Mouse (Mus musculus): ENCODE results near the gene Limd2.
"Not testable (repeated sequence)": the region's sequence is repeated elsewhere in the genome, so short reads cannot be mapped to it uniquely, and the experiment has no call there.

The Limd2 gene

DNA sequence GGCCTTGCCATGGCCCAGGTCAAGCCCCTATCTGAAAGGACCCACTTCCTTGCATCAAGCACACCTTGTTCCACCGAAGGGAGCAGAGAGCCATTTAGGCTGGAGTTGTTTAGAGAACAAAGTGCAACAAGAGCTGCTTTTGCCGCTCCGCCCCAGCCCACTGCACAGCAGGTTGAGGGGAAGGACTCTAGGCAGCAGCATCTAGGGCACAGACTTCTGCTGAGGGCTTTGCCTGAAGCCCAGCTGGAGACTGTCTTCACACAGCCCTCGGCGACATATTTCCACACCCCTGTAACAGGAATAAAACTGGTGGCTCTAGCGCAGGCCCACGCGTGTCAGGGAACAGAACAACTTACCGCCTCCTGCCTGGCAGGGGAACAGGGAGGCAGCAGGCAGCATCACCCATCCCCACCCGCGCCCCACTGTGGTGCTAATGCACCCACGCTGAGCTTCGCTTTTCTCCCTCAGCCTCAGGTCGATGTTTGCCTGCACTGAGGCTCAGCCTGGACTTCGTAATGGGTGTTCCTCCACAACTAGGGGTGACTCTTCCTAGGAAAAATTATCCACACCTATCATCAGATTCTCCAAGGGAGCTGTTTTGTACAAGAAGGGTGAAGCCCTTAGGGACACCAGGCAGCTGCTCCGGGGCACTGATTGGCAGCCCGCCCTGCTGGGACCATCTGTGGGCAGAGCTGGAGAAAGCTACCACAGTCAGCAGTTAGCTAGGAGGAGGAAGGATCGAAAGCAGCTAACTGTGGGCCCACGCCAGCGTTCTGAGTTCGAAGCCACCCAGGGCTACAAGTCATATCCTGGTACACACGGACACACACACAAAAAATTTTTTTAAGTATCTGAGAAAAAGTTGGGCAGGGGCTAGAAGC, at the start of gene Limd2, which contains the start of gene Gm10840:
Gene Limd2 (minus strand): TSS at position 20 of the 881 bp plus-strand sequence.
Gene Gm10840 (plus strand): TSS at position 10 of the 881 bp plus-strand sequence.
- peak; percentile 87 for DNase-seq (ENCODE audit: low spot score)

DNA sequence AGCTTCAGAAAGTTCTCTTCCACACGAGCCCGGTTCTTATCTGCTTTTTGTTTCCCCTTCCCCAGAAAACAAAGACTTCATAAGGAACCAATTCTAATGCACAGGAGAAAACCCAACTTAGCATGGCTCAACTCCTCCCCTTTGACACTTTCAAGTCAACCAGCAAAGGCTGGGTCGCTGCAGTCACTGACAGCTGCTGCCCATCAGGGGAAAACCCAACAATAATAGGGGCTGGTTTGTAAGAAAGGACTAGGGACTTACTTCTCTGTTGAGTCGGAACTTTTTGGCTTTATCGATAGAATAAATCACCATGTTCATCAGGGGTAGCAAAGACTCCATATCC, 41.4 kb upstream of the Limd2 start, which contains the start of gene Strada:
Gene Strada (minus strand): TSS at position 46 of the 343 bp plus-strand sequence.
- no peak for DNase-seq (ENCODE audit: low spot score)

DNA sequence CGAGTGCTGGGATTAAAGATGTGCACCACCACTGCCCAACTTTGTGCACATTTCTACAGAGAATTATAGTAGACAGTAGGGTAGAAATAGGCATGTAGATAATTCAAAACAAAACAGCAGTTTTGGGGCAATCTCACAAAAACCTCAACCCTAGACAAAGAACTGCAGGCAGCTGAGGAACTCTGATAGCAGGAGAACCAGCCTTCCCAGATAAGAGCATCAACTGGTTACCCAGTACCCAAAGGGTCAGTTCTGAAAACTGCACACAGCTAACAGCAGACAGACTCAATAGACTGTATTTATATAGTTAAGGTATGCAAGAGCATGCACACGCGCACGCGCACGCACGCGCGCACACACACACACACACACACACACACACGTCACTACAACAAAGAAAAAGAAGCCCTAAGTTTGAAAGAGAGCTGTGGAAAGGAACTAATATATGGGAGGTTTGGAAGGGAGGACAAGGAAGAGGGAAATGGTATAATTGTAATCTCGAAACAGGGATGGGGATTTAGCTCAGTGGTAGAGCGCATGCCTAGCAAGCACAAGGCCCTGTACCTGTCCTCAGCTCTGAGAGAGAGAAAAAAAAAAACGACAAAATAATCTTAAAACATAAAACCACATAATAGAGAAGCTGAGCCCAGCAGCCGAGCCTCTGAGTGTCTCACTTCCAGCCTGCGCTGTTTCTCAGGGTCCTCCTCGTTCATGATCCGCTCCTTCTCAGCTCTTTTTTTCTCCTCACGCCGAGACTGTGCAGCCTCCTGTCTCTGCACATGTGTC, 40.9 kb upstream of the Limd2 start:
- DNase-seq (ENCODE audit: low spot score): no peak

DNA sequence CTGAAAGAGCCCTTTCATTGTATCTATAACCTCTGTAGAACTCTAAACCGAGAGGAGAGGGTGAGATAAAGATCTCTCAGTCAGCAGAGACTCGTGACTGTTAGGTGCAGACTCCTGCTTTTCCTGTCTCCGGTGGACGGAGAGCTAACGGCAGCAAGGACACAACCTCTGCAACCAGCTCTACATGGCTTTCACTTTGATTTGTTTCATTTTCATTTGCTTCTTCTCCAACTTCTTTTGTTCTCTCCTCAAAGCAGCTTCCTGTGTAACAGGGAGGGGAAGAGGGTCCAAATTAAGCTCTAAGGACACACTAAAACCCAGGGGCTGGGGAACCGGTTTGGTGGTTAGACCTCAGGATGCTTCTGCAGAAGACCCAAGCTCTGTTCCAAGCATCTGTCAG, 40.1 kb upstream of the Limd2 start:
- no peak for DNase-seq (ENCODE audit: low spot score)

DNA sequence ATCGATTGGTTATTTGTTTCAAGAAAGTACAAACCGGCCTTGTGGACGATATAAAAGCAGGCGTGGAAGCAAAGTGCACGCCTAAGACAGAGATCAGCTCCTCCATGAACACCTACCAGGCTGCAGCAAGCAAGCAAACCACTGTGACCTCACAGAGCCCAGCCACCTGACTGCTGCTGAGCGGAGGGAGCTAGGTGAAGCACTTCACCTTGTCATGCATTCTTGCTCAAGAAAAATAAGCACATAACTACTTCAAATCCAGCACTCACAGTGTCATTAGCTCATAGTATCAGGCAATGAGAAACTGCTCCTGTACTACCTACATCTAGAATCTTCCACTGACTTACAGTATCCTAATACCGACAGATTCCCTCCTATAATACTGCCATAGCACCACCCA, 39.3 kb upstream of the Limd2 start:
- DNase-seq (ENCODE audit: low spot score): not testable (repeated sequence)

DNA sequence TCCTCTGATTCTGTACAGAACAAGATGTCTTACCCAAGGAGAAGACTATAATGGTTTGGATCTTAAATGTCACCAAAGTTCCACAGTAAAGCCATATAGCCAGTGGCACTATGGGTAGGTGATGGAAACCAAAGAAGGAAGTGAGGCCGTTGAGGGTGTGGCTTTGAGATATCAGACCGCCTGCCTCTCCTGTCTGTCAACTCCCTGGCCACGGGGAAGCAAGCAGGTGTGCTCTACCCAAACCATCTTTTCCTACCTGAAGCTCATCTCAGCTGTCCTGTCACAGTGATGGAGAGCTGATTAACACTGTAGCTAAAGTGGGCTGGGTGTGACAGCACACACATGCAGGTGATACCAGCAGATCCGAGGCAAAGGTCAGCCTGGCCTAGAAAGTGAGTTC, 37.6 kb upstream of the Limd2 start:
- no peak for DNase-seq (ENCODE audit: low spot score)

DNA sequence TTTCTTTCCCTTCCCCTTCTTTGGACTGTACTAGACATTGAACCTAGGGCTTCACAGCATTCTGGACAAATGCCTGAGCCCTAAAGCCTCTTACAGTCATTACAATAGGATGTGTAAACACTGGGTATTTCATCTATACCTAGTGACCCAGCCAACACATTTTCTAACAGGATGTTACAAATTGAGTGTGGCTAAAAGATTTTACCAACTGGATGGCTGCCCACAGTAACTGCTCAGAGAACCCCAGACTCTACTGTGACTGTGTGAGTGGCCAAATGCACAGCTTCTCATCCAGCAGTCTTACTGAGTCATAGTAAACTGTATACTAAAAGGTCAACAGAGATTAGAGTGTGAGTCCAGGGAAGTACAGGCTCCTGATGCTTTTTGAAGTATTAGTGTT, 34.7 kb upstream of the Limd2 start:
- no peak for DNase-seq (ENCODE audit: low spot score)

DNA sequence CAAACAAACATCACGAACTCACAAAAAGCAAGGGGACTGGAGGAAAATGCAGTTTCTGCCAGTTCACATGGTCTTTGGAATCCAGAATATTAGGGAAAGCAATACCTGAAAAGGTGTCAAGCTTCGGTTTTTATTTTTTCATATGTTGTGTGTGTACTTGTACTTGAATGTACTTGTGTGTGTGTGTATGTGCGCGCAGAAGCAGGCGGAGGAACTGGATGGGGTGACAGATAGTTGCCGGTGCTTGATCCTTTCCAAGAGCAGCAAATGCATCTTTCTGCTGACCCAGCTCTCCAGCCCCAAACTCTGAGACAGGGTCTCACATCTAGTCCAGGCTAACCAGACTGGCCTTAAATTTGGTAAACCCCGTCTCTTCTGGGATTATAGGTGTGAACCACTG, 34.2 kb upstream of the Limd2 start:
- no peak for DNase-seq (ENCODE audit: low spot score)

DNA sequence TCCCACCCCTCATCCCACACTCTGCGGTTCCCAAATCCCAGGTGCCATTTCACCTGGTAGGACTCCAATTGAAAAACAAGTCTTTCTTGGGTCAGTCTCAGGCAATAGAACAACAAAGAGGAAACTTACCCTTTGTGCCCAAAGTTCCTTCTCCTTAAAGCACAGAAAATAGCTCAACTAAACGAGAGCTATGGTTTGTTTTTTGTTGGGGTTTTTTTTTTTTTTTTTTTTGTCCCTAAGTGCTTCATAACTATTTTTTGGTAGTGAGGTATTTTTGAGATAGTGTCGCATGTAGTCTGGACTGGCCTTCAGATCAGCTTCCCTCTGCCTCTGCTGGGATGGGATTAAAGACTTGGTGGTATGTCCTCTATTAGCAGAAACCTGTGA, 33.5 kb upstream of the Limd2 start:
- no peak for DNase-seq (ENCODE audit: low spot score)

DNA sequence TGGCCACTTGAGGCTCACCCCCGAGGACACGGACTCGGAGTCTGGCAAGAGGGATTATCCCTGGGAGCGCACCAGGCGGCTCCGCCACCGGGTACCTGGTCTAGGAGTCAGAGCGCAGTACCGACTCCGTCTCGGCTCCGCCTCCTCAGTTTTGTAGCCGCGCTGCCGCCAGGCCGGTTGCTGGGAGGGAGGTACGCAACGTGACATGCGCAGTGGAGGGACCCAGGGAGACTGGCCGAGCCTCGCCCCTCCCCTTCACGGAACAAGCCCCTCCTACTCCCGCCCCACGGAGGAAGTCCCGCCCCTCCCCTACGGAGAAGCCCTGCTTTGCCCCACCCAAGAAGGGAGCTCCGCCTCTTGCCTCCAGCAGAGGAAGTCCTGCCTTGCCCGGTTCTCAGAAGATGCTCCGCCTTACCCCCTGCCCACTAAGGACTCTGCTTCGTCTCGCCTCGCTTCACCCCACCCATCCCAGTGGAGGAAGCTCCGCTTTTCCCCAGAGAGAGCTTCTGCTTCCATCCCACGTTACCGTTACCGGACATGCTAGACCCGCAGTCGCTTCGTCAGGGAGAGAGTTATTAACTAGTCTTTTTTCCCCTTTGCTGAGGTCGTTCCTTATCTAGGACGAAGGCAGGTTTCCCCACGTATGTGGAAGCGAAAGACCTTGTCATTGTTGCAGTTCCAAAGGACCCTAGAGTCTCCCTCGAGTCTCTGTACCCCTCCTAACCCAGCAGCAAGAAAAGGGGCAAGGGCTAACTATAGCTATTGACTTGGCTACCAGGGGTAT, 32.9 kb upstream of the Limd2 start:
- DNase-seq (ENCODE audit: low spot score): peak; percentile 92

DNA sequence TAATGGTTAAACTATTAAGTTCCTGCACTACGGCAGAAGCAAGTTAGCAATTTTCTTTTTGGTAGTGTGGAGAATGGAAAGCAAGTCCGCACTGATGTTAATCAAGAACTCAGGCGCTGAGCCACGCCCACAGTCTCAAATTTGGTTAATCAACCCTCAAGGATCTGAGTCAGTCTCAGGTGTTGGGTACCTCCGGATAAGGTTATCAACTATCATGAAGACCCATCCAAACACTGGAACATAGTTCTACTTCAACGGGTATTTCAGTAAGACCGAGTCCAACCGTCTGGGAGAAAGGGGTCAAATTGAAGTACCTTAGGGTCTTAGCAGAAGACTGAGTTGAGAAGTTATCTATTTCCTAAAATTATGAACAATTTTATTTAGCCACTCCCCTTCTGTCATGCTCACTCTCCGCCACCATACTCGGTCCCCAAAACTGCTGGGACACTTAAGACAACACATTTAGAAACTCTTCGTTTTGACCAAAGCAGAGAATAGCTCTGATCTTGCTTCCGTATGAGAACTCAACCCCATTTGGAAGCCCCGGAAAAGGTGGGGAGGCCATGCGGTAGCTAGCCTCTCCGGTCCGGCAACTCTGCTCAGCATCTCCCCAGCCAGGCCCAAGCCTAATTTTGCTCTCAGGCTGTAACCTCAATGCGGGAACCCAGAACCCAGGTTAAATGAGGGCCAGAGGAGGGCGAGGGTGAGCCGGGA, 32.2 kb upstream of the Limd2 start:
- DNase-seq (ENCODE audit: low spot score): no peak

DNA sequence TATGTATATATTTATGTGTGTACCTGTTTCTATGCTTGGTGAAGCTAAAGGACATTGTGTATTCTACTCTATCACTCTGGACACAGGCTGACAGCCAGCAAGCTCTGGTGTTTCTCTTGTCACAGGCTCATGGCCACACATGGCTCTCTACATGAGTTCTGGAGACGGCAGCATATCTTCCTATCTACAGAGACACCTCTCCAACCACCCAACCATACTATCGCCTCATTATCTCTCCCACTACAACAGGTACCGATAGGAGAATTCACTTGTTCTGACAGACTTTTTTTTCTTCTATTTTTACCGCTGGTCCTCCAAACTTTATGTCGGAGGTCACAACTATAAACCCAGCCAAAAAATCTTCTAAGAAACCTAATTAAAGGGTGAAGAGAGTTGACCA, 31.6 kb upstream of the Limd2 start:
- DNase-seq (ENCODE audit: low spot score): no peak

DNA sequence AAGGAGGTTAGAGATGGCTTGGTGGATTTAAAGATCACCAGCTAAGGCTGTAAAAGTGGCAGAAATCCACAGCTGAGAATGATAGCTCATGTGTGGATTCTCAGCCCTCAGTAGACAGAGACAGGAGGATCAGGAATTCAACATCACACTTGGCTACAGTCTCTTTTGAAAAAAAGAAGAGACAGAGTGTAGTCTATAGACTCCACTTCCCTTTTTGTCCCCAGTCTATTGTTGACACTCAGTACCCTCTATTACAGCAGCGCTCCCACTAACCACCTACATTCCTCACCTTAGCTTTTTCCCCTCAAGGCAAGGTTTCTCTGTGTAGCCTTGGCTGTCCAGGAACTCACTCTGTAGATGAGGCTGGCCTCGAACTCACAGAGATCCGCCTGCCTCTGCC, 31.1 kb upstream of the Limd2 start:
- DNase-seq (ENCODE audit: low spot score): no peak

DNA sequence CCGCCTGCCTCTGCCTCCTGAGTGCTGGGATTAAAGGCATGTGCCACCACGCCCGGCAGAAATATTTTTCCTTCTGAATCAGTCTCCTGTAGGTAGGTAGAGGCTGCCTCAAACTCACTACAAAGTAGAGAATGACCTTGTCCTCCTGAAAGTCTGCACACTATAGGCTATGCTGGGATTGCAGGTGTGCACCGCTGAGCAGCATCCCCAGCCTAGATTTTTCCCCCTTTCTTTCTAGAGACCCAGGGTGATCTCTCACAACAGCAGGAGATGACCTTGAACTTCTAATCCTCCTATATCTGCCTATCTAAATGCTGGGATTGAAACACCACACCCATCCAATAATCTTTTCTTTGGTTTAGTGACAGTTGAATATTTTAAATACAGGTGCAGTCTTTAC, 26.7 kb upstream of the Limd2 start:
- DNase-seq (ENCODE audit: low spot score): no peak

DNA sequence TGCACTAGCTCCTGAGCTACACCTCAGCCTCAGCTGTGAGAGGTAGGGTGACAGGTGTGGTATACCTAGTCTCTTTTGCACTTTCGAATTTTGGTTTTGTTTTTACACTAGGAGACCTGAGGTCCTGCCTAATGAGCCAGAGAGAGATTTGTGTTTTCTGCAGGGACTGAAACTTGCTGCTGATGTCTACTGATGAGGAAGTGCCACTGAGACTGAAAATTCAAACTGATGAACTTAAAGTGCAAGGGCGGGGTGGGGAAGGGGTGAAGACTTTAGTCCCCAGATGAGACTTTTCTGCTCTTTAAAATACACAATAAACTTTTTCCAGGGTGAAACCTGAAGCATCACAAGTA, 19.8 kb upstream of the Limd2 start:
- DNase-seq (ENCODE audit: low spot score): no peak

DNA sequence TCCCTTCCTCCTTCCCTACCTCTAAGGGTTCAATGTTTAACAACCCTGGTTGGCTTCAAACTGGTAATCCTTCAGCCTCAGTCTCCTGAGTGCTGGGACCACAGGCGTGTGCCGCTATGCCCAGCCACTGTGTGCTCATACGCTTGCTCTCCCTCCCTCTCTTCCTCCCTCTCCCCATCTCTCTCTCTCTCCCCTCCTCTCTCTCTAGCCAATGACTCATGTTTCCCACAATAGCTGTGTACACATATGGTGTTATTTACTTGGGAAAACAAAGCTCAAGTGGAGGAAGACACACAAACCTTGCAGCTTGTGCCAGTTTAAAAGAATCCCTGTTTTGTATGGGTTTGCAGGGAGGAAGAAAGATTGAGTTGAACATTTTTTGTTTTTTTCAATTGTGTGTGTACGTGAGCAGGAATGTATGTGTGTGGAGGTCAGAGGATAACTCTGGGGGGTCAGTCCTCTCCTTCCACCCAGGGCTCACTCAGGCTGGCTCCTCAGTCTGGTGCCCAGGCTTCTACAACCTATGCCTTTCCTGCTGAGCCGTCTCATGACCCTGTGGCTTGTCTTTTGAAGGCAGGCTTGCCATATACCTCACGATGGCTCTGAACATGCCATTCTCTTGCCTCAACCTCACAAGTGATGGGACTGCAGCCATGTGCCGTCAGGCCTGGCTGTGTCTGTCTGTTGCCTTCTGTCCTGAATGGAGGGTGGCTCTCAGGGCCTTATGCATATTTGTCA, 19.2 kb upstream of the Limd2 start:
- no peak for DNase-seq (ENCODE audit: low spot score)

DNA sequence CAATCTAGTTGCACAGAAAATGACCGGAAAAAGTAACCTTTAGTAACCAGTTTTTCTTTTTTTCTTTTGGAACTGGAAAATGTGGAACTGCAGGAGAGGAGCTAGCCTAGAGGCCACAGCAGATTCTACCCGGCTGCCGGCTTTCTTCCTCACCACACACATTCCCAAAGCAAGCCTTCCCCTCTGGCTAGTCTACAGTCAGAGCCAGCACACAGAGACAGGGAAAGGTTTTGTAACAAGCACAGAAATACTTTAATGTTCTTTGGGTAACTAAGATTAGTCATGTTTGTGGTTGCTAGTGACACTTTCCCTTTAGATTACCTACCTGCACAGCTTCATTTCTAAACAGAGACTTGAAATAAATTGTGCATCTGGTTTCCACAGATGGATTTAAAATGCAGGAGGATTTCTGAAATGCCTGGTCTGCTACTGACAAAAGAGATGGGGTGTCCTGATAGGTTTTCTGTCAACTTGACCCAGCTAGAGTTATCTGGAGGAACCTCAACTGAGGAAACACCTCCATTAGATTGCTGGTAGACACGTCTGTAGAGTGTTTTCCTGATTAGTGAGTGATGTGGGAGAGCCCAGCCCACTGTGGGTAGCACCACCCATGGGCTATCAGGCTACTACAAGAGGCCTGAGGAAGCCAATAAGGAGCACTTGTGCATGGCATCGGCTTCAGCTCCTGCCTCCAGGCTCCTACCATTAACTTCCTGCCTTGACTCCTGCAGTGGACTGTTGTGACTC, 17.5 kb upstream of the Limd2 start:
- no peak for DNase-seq (ENCODE audit: low spot score)

DNA sequence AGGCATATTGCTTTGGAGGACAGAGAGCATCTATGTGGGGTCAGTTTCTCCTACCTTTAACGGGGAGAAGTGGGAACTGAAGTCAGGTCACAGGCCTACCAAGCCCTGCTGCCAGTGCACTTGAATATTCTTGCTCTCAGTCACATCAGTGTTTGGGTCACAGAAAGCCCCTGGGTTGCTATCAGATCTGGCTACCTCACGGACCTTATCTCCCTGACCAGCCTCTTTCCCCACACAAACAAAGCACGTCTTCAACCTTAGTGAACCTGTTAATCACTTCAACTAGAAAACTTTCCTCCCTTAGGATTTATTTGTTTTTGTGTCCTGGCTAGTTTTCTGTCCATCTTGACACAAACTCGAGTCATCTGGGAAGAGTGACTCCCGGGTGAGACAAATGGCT, 15.7 kb upstream of the Limd2 start:
- no peak for DNase-seq (ENCODE audit: low spot score)

DNA sequence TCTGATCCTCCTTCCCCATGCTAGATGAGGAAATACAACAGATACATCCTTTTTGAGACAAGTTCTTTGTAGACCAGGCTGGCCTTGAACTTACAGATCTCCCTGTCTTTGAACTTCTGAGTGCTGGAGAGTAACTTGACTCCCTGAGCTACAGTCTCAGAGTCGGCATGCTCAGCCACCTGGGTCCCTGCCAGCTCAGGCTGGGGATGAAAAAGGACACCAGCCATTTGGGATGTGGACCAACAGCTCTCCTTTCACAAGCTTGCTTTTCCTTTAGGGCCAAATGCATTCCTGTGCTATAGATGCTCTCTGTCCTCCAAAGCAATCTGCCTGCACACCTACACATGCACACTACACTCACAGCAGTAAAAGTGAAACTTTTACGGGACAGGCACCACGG, 14.4 kb upstream of the Limd2 start:
- DNase-seq (ENCODE audit: low spot score): no peak

DNA sequence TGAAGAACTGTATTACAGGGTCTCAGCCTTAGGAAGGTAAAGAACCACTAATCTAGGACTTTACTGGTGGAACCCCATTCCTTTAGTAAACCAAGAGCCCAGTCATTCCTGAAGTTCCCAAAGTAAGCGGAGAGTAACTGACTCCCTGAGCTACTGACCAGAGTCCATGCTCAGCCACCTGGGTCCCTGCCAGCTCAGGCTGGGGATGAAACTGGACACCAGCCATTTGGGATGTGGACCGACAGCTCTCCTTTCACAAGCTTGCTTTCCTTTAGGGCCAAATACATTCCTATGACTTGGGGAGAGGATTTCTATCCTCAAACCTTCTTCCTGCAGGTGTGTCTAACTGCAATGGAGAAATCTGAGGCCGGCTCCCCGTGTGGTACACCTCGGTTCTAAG, 13.7 kb upstream of the Limd2 start:
- DNase-seq (ENCODE audit: low spot score): no peak

DNA sequence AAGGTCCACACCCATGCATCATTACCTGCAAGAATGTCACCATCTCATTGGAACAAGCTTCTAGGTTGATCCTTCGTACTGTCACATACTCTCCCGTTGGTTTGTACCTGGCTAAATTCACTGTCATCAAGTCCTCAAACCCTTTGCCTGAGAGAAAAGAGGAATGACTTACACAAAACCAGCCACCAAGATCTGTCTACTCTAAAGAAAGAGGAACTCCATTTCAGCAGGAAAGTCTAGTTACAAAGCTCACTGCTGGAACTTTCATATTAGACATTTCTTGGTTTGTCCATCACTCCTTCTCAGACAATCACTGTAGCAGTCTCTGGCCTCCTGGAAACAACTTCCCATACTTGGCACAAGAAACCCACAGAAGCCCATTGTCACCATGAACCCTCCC, 12.6 kb upstream of the Limd2 start:
- DNase-seq (ENCODE audit: low spot score): no peak

Data from left cerebral cortex, adult 11 months (tissue).